8 mouse cellular contexts compared by ENCODE assay signal in genomic region chr2:144527821-144528174, GRCm38 (mm10). TPM values are rescaled to one million over a fixed set of nuclear protein-coding genes. Genes with fewer than 3 reads are reported as not detected.
DNase-seq lines count a peak whose midpoint lies in the region; ATAC-seq and TF ChIP-seq lines count a peak whose summit lies in the region.

No protein-coding gene starts in this region.

- WGBS in embryonic facial prominence, embryonic 12.5 days, result under 1% methylated on average over 25 of the region's 25 CpGs
- 0% methylated on average over 25 of the region's 25 CpGs for WGBS in intestine, embryonic 16.5 days

- peak overlapping the region; percentile 92 for H3K9ac ChIP-seq in embryonic facial prominence, embryonic 12.5 days
- peak overlapping the region; percentile 94 for H3K9ac ChIP-seq in intestine, embryonic 16.5 days (ENCODE audit: low read depth, low read length)

- intact Hi-C loops in left cerebral cortex, adult 2 months (cut with DNase I), result loop anchor here (1.0 to 2.0 kb wide), 2 partner anchors 23 to 29 kb away; partner anchors contain the start of genes Rbbp9 and Sec23b
- intact Hi-C loops in left cerebral cortex, postnatal 36 days (cut with DNase I), result loop anchor here (2.0 kb wide), 1 partner anchor 27 kb away; no protein-coding TSS in a partner anchor

- peak overlapping the region; percentile 6 for H3ac ChIP-seq in myocyte (ENCODE audit: control insufficient read depth, insufficient read length)

- peak; percentile 63; the same call in 1 of the 2 replicates for ATAC-seq in embryonic facial prominence, embryonic 12.5 days (ENCODE audit: insufficient number of reproducible peaks, insufficient read depth, low FRiP score, low TSS enrichment)
- peak; percentile 55 for ATAC-seq in intestine, embryonic 16.5 days

- no peak for TF ChIP-seq POLR2A in myocyte (IDR thresholded peaks at IDR 0.05; ENCODE audit: insufficient read length, low read depth)

- peak overlapping the region; percentile 80 for H3K4me2 ChIP-seq in embryonic facial prominence, embryonic 12.5 days (replicated peaks)
- H3K4me2 ChIP-seq in intestine, embryonic 16.5 days (ENCODE audit: low read depth, low read length), result peak overlapping the region; percentile 96
- H3K4me2 ChIP-seq in myocyte (ENCODE audit: low read depth), result peak overlapping the region; percentile 97

- DNase-seq in left cerebral cortex, adult 2 months (ENCODE audit: extremely low spot score in 1 of 2, low spot score in 2 of 2), result no peak
- DNase-seq in left cerebral cortex, adult 8-10 months (ENCODE audit: low spot score in 2 of 2), result no peak
- no peak for DNase-seq in left cerebral cortex, postnatal 36 days (ENCODE audit: low spot score in 2 of 2)
- no peak for DNase-seq in cerebellum, postnatal 25 days
- no peak for DNase-seq in right cerebral cortex, adult 18-20 months

- peak overlapping the region; percentile 100 for H3K27ac ChIP-seq in left cerebral cortex, adult 2 months
- peak overlapping the region; percentile 91 for H3K27ac ChIP-seq in embryonic facial prominence, embryonic 12.5 days
- peak overlapping the region; percentile 91 for H3K27ac ChIP-seq in intestine, embryonic 16.5 days (ENCODE audit: low read length)

- peaks cover 10% of the 10 kb centered on the region for H3K4me1 ChIP-seq in embryonic facial prominence, embryonic 12.5 days
- peaks cover 12% of the 10 kb centered on the region for H3K4me1 ChIP-seq in intestine, embryonic 16.5 days (ENCODE audit: control insufficient read depth, insufficient read depth, low read length)

- peaks cover 10% of the 10 kb centered on the region for H3K36me3 ChIP-seq in embryonic facial prominence, embryonic 12.5 days
- no peaks in the 10 kb centered on the region for H3K36me3 ChIP-seq in intestine, embryonic 16.5 days (ENCODE audit: control insufficient read depth, insufficient read depth, low read length)
- H3K36me3 ChIP-seq in myocyte (ENCODE audit: control insufficient read depth, insufficient read depth), result peaks cover 16% of the 10 kb centered on the region

- no peak for TF ChIP-seq CTCF in left cerebral cortex, adult 2 months (IDR thresholded peaks at IDR 0.05)

- no peaks in the 10 kb centered on the region for H3K27me3 ChIP-seq in embryonic facial prominence, embryonic 12.5 days
- H3K27me3 ChIP-seq in intestine, embryonic 16.5 days (replicated peaks; ENCODE audit: control insufficient read depth, insufficient read depth, low read length), result no peaks in the 10 kb centered on the region
- no peaks in the 10 kb centered on the region for H3K27me3 ChIP-seq in myocyte (ENCODE audit: control insufficient read depth, insufficient read depth, insufficient read length)

- peak overlapping the region; percentile 83 for H3K4me3 ChIP-seq in left cerebral cortex, adult 2 months
- H3K4me3 ChIP-seq in embryonic facial prominence, embryonic 12.5 days, result peak overlapping the region; percentile 97
- peak overlapping the region; percentile 98 for H3K4me3 ChIP-seq in intestine, embryonic 16.5 days (ENCODE audit: low read length)
- peak overlapping the region; percentile 92 for H3K4me3 ChIP-seq in myocyte

- H3K79me2 ChIP-seq in myocyte (ENCODE audit: control insufficient read depth, insufficient read depth), result peaks cover 28% of the 10 kb centered on the region

- H3K9me3 ChIP-seq in embryonic facial prominence, embryonic 12.5 days, result no peaks in the 10 kb centered on the region
- no peaks in the 10 kb centered on the region for H3K9me3 ChIP-seq in intestine, embryonic 16.5 days (ENCODE audit: control insufficient read depth, low read length)

TF ChIP-seq in myocyte, 11 proteins besides CTCF, POLR2A, EP300 and RAD21:
- TF ChIP-seq MYOD1 (IDR thresholded peaks at IDR 0.05; ENCODE audit: control insufficient read depth in 1 of 3, insufficient read length in 2 of 3, low read depth in 2 of 3) (no peak), CEBPB (IDR thresholded peaks at IDR 0.05; ENCODE audit: insufficient read depth, poor library complexity, severe bottlenecking) (no peak), MAX (IDR thresholded peaks at IDR 0.05; ENCODE audit: low read depth) (no peak), E2F4 (IDR thresholded peaks at IDR 0.05; ENCODE audit: insufficient read depth) (no peak), TCF3 (IDR thresholded peaks at IDR 0.05; ENCODE audit: insufficient read length, low read depth) (no peak), MYOG (IDR thresholded peaks at IDR 0.05; ENCODE audit: control insufficient read depth in 1 of 3, insufficient read depth in 1 of 3, insufficient read length in 2 of 3, low read depth in 2 of 3) (no peak), TCF12 (IDR thresholded peaks at IDR 0.05; ENCODE audit: insufficient read depth, poor library complexity, severe bottlenecking) (no peak), REST (IDR thresholded peaks at IDR 0.05; ENCODE audit: insufficient read depth, insufficient read length) (no peak), SRF (IDR thresholded peaks at IDR 0.05; ENCODE audit: control insufficient read depth, insufficient read length, low read depth) (no peak), POLR2AphosphoS2 (IDR thresholded peaks at IDR 0.05; ENCODE audit: insufficient read length, low read depth) (no peak), USF1 (IDR thresholded peaks at IDR 0.05; ENCODE audit: low read depth) (no peak)

RNA-seq across cellular contexts. Expression of gene Polr3f, which starts 0.3 kb away (rescaled TPM):
- 10 to 100 TPM; 24.0 to 28.0 TPM for total RNA-seq in left cerebral cortex, adult 2 months (2021)
- total RNA-seq in left cerebral cortex, adult 8-10 months (2022), result 10 to 100 TPM; 20.7 to 25.0 (median 23.7) TPM
- 34.8 and 34.9 TPM in 2 replicates for polyA plus RNA-seq in embryonic facial prominence, embryonic 12.5 days (2016; fragmentation: Nextera tagmentation; extraction: Ambion mirVana)
- 15.2 and 16.7 TPM in 2 replicates for polyA plus RNA-seq in intestine, embryonic 16.5 days (2015; fragmentation: Nextera tagmentation; extraction: Ambion mirVana)
- 5.5 TPM for polyA plus RNA-seq in myocyte (2012; fragmentation: generic; extraction: Trizol)
- 10 to 100 TPM; 21.1 to 27.7 TPM for total RNA-seq in left cerebral cortex, postnatal 36 days (2021)

RNA-seq across cellular contexts. Expression of gene Dzank1, which starts 0.6 kb away (rescaled TPM):
- total RNA-seq in left cerebral cortex, adult 2 months (2021), result 100 to 1,000 TPM; 171 to 174 TPM
- 100 to 1,000 TPM; 194 to 219 (median 202) TPM for total RNA-seq in left cerebral cortex, adult 8-10 months (2022)
- 2.0 and 3.0 TPM in 2 replicates for polyA plus RNA-seq in embryonic facial prominence, embryonic 12.5 days (2016; fragmentation: Nextera tagmentation; extraction: Ambion mirVana)
- 0.42 and 0.49 TPM in 2 replicates for polyA plus RNA-seq in intestine, embryonic 16.5 days (2015; fragmentation: Nextera tagmentation; extraction: Ambion mirVana)
- polyA plus RNA-seq in myocyte (2012; fragmentation: generic; extraction: Trizol), result 0.12 TPM
- 100 to 1,000 TPM; 150 to 152 TPM for total RNA-seq in left cerebral cortex, postnatal 36 days (2021)

RNA-seq across cellular contexts. Expression of gene Rbbp9, which starts 22.9 kb away (rescaled TPM):
- total RNA-seq in left cerebral cortex, adult 2 months (2021), result 10 to 100 TPM; 26.1 to 26.4 TPM
- total RNA-seq in left cerebral cortex, adult 8-10 months (2022), result 10 to 100 TPM; 27.2 to 29.6 (median 28.3) TPM
- polyA plus RNA-seq in embryonic facial prominence, embryonic 12.5 days (2016; fragmentation: Nextera tagmentation; extraction: Ambion mirVana), result 63.7 and 65.0 TPM in 2 replicates
- polyA plus RNA-seq in intestine, embryonic 16.5 days (2015; fragmentation: Nextera tagmentation; extraction: Ambion mirVana), result 40.0 and 42.7 TPM in 2 replicates
- 5.3 TPM for polyA plus RNA-seq in myocyte (2012; fragmentation: generic; extraction: Trizol)
- 10 to 100 TPM; 29.2 to 30.0 TPM for total RNA-seq in left cerebral cortex, postnatal 36 days (2021)

RNA-seq across cellular contexts. Expression of gene Sec23b, which starts 28.2 kb away (rescaled TPM):
- 10 to 100 TPM; 42.6 to 45.8 TPM for total RNA-seq in left cerebral cortex, adult 2 months (2021)
- 10 to 100 TPM; 45.7 to 65.9 (median 51.7) TPM for total RNA-seq in left cerebral cortex, adult 8-10 months (2022)
- polyA plus RNA-seq in embryonic facial prominence, embryonic 12.5 days (2016; fragmentation: Nextera tagmentation; extraction: Ambion mirVana), result 94.8 and 99.6 TPM in 2 replicates
- 98.3 and 104 TPM in 2 replicates for polyA plus RNA-seq in intestine, embryonic 16.5 days (2015; fragmentation: Nextera tagmentation; extraction: Ambion mirVana)
- polyA plus RNA-seq in myocyte (2012; fragmentation: generic; extraction: Trizol), result 41.5 TPM
- total RNA-seq in left cerebral cortex, postnatal 36 days (2021), result 10 to 100 TPM; 44.7 to 46.3 TPM
